Mouse (Mus musculus): ENCODE measurements around the gene Gm13275.
"Not testable (repeated sequence)": the region's sequence is repeated elsewhere in the genome, so short reads cannot be mapped to it uniquely, and the experiment has no call there.

DNA sequence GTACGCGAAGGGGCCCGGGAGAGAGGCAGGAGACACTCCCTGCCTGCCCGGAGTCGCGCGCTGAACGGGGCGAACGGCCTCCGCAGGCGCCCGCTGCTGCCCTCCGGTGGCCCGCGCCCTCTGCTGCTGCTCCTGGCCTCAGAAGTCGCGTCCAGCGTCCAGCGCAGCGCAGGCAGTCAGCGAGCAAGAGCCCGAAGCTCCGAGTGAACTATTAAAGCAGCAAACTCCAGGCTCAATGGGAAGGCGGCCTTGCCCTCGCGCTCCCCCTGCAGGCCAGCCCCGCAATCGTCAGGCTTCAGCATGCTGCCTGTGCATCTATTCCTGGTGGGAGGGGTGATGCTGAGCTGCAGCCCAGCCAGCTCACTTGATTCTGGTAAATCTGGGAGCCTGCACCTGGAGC, 8.7 kb downstream of the Gm13275 start, which contains the start of gene Gm13287:
- TF ChIP-seq CTCF, EP300 (IDR thresholded peaks at IDR 0.05; ENCODE audit: low read depth): not testable (repeated sequence)
